Comparison of ENCODE assay signal across 12 mouse cellular contexts in genomic region chr15:98601832-98602190, GRCm38 (mm10). TPM values are rescaled to one million over a fixed set of nuclear protein-coding genes. Genes with fewer than 3 reads are reported as not detected.
A peak's percentile ranks its signal among the peaks of the same experiment; 100 is the strongest.
DNase-seq lines count a peak whose midpoint lies in the region; ATAC-seq and TF ChIP-seq lines count a peak whose summit lies in the region.
"Had no signal": no experiment of that assay in that cellular context is flagged by ENCODE, and none has a peak within 500 bp of the region (broad histone marks: within the 10 kb centered on the region; RNA-seq: fewer than 3 reads in every experiment).

No protein-coding gene starts in this region.

- no peaks in the 10 kb centered on the region for H3K9me3 ChIP-seq in forebrain, embryonic 16.5 days (ENCODE audit: control insufficient read depth, low read length)
- H3K9me3 ChIP-seq in forebrain, embryonic 12.5 days = no peaks in the 10 kb centered on the region
- no peaks in the 10 kb centered on the region for H3K9me3 ChIP-seq in limb, embryonic 12.5 days
- no peaks in the 10 kb centered on the region for H3K9me3 ChIP-seq in limb, embryonic 10.5 days (replicated peaks)
- no peaks in the 10 kb centered on the region for H3K9me3 ChIP-seq in hindbrain, embryonic 12.5 days (replicated peaks)
- H3K9me3 ChIP-seq in liver, postnatal 0 days (ENCODE audit: low read length) = no peaks in the 10 kb centered on the region
- H3K9me3 ChIP-seq: forebrain, embryonic 13.5 days had no signal

- no peak for DNase-seq in limb, embryonic 10.5 days (ENCODE audit: low spot score)
- DNase-seq in liver, postnatal 0 days = no peak
- no peak for DNase-seq in spleen, adult 12 weeks (ENCODE audit: low spot score)
- no peak for DNase-seq in layer of hippocampus, adult 18-20 months (ENCODE audit: low spot score in 2 of 2)
- DNase-seq: B cell, adult 2 months; cerebellum, adult 18-20 months had no signal

- peak overlapping the region; percentile 25; the same call in 1 of the 2 replicates for H3K9ac ChIP-seq in forebrain, embryonic 16.5 days (replicated peaks; ENCODE audit: low read depth, low read length)
- no peak overlapping the region for H3K9ac ChIP-seq in forebrain, embryonic 12.5 days
- H3K9ac ChIP-seq in limb, embryonic 12.5 days (replicated peaks) = peak overlapping the region; percentile 37; the same call in 1 of the 2 replicates
- no peak overlapping the region for H3K9ac ChIP-seq in hindbrain, embryonic 12.5 days
- H3K9ac ChIP-seq in liver, postnatal 0 days (replicated peaks) = peak overlapping the region; percentile 76
- H3K9ac ChIP-seq: forebrain, embryonic 13.5 days had no signal

- H3K36me3 ChIP-seq in forebrain, embryonic 16.5 days (ENCODE audit: control insufficient read depth, insufficient read depth) = peaks cover 6% of the 10 kb centered on the region
- peaks cover 78% of the 10 kb centered on the region for H3K36me3 ChIP-seq in forebrain, embryonic 12.5 days (replicated peaks)
- H3K36me3 ChIP-seq in limb, embryonic 12.5 days = peaks cover 94% of the 10 kb centered on the region
- peaks cover 100% of the 10 kb centered on the region for H3K36me3 ChIP-seq in limb, embryonic 10.5 days
- H3K36me3 ChIP-seq in hindbrain, embryonic 12.5 days = peaks cover 72% of the 10 kb centered on the region
- peaks cover 49% of the 10 kb centered on the region for H3K36me3 ChIP-seq in liver, postnatal 0 days (replicated peaks; ENCODE audit: insufficient read depth, low read length)

- TF ChIP-seq CTCF in liver, postnatal 0 days (IDR thresholded peaks at IDR 0.05; ENCODE audit: low read depth) = no peak

- WGBS in forebrain, embryonic 16.5 days = 79% methylated on average over 7 of the region's 7 CpGs
- 88% methylated on average over 7 of the region's 7 CpGs for WGBS in forebrain, embryonic 12.5 days
- WGBS in limb, embryonic 12.5 days = 88% methylated on average over 7 of the region's 7 CpGs
- 85% methylated on average over 7 of the region's 7 CpGs for WGBS in limb, embryonic 10.5 days
- WGBS in hindbrain, embryonic 12.5 days = 79% methylated on average over 7 of the region's 7 CpGs
- 37% methylated on average over 7 of the region's 7 CpGs for WGBS in liver, postnatal 0 days (ENCODE audit: insufficient replicate concordance)

- no peak overlapping the region for H3K27ac ChIP-seq in forebrain, embryonic 16.5 days (ENCODE audit: low read length)
- H3K27ac ChIP-seq in forebrain, embryonic 12.5 days = no peak overlapping the region
- H3K27ac ChIP-seq in limb, embryonic 12.5 days = no peak overlapping the region
- no peak overlapping the region for H3K27ac ChIP-seq in limb, embryonic 10.5 days
- H3K27ac ChIP-seq in hindbrain, embryonic 12.5 days = no peak overlapping the region
- H3K27ac ChIP-seq in liver, postnatal 0 days (ENCODE audit: low read depth) = peak overlapping the region; percentile 82
- H3K27ac ChIP-seq: forebrain, embryonic 13.5 days had no signal

- peaks cover 19% of the 10 kb centered on the region for H3K4me1 ChIP-seq in forebrain, embryonic 16.5 days (replicated peaks; ENCODE audit: control insufficient read depth, insufficient read depth, low read length)
- H3K4me1 ChIP-seq in forebrain, embryonic 12.5 days = peaks cover 15% of the 10 kb centered on the region
- H3K4me1 ChIP-seq in limb, embryonic 12.5 days (replicated peaks) = peaks cover 26% of the 10 kb centered on the region
- peaks cover 32% of the 10 kb centered on the region for H3K4me1 ChIP-seq in limb, embryonic 10.5 days
- peaks cover 25% of the 10 kb centered on the region for H3K4me1 ChIP-seq in hindbrain, embryonic 12.5 days
- H3K4me1 ChIP-seq in liver, postnatal 0 days (ENCODE audit: insufficient read depth) = peaks cover 43% of the 10 kb centered on the region

- no peaks in the 10 kb centered on the region for H3K27me3 ChIP-seq in forebrain, embryonic 16.5 days (replicated peaks; ENCODE audit: control insufficient read depth, insufficient read depth, low read length)
- no peaks in the 10 kb centered on the region for H3K27me3 ChIP-seq in forebrain, embryonic 12.5 days
- H3K27me3 ChIP-seq in limb, embryonic 12.5 days = no peaks in the 10 kb centered on the region
- no peaks in the 10 kb centered on the region for H3K27me3 ChIP-seq in limb, embryonic 10.5 days (ENCODE audit: low read depth, poor library complexity, severe bottlenecking)
- no peaks in the 10 kb centered on the region for H3K27me3 ChIP-seq in hindbrain, embryonic 12.5 days
- H3K27me3 ChIP-seq in liver, postnatal 0 days (ENCODE audit: insufficient read depth, low read length) = no peaks in the 10 kb centered on the region
- H3K27me3 ChIP-seq: forebrain, embryonic 13.5 days had no signal

- H3K4me2 ChIP-seq in forebrain, embryonic 16.5 days (ENCODE audit: low read length) = no peak overlapping the region
- H3K4me2 ChIP-seq in forebrain, embryonic 12.5 days = no peak overlapping the region
- no peak overlapping the region for H3K4me2 ChIP-seq in limb, embryonic 12.5 days
- 0 out of 2 replicates have a peak overlapping the region, but pooled peaks have one; percentile 7 for H3K4me2 ChIP-seq in hindbrain, embryonic 12.5 days (replicated peaks)
- H3K4me2 ChIP-seq in liver, postnatal 0 days (ENCODE audit: low read depth, low read length) = peak overlapping the region; percentile 81
- H3K4me2 ChIP-seq: forebrain, embryonic 13.5 days had no signal

- TF ChIP-seq EP300 in liver, postnatal 0 days (IDR thresholded peaks at IDR 0.05; ENCODE audit: low read depth) = peak; percentile 15; the same call in 1 of the 2 replicates

- ATAC-seq in forebrain, embryonic 16.5 days = no peak
- no peak for ATAC-seq in forebrain, embryonic 12.5 days (ENCODE audit: low FRiP score)
- ATAC-seq in limb, embryonic 12.5 days (ENCODE audit: insufficient number of reproducible peaks, insufficient read depth, low FRiP score, low TSS enrichment, low read depth) = no peak
- no peak for ATAC-seq in hindbrain, embryonic 12.5 days (ENCODE audit: low FRiP score)
- ATAC-seq in liver, postnatal 0 days = no peak
- ATAC-seq: forebrain, embryonic 13.5 days; inflammation-experienced regulatory T-cells, adult 6 months had no signal

- no peak overlapping the region for H3K4me3 ChIP-seq in forebrain, embryonic 16.5 days (replicated peaks; ENCODE audit: low read length)
- no peak overlapping the region for H3K4me3 ChIP-seq in forebrain, embryonic 12.5 days (replicated peaks)
- no peak overlapping the region for H3K4me3 ChIP-seq in limb, embryonic 12.5 days (replicated peaks)
- no peak overlapping the region for H3K4me3 ChIP-seq in limb, embryonic 10.5 days
- H3K4me3 ChIP-seq in hindbrain, embryonic 12.5 days = no peak overlapping the region
- H3K4me3 ChIP-seq in liver, postnatal 0 days (ENCODE audit: low read depth, low read length) = peak overlapping the region; percentile 57
- H3K4me3 ChIP-seq: forebrain, embryonic 13.5 days had no signal

RNA-seq across cellular contexts. Expression of gene Adcy6, which starts 8.1 kb away (rescaled TPM):
- 11.2 and 16.1 TPM in 2 replicates for polyA plus RNA-seq in forebrain, embryonic 16.5 days (2015; fragmentation: Nextera tagmentation; extraction: Ambion mirVana)
- polyA plus RNA-seq in forebrain, embryonic 12.5 days (2016; fragmentation: Nextera tagmentation; extraction: Ambion mirVana) = 12.9 and 14.2 TPM in 2 replicates
- polyA plus RNA-seq in limb, embryonic 12.5 days (2016; fragmentation: Nextera tagmentation; extraction: Ambion mirVana) = 22.1 and 25.7 TPM in 2 replicates
- polyA plus RNA-seq in limb, embryonic 10.5 days (2016; fragmentation: Nextera tagmentation; extraction: Ambion mirVana) = 15.7 and 16.5 TPM in 2 replicates
- polyA plus RNA-seq in hindbrain, embryonic 12.5 days (2016; fragmentation: Nextera tagmentation; extraction: Ambion mirVana) = 15.9 and 18.6 TPM in 2 replicates
- polyA plus RNA-seq in liver, postnatal 0 days (2015; fragmentation: Nextera tagmentation; extraction: Ambion mirVana) = 5.3 and 7.7 TPM in 2 replicates
- 10 to 100 TPM; 46.5 to 48.2 TPM for total RNA-seq in layer of hippocampus, adult 18-20 months (2021)

RNA-seq across cellular contexts. Expression of gene Cacnb3, which starts 28.8 kb away (rescaled TPM):
- 138 and 168 TPM in 2 replicates for polyA plus RNA-seq in forebrain, embryonic 16.5 days (2015; fragmentation: Nextera tagmentation; extraction: Ambion mirVana)
- 77.1 and 80.4 TPM in 2 replicates for polyA plus RNA-seq in forebrain, embryonic 12.5 days (2016; fragmentation: Nextera tagmentation; extraction: Ambion mirVana)
- polyA plus RNA-seq in limb, embryonic 12.5 days (2016; fragmentation: Nextera tagmentation; extraction: Ambion mirVana) = 43.1 and 44.3 TPM in 2 replicates
- polyA plus RNA-seq in limb, embryonic 10.5 days (2016; fragmentation: Nextera tagmentation; extraction: Ambion mirVana) = 16.6 and 24.2 TPM in 2 replicates
- 110 and 113 TPM in 2 replicates for polyA plus RNA-seq in hindbrain, embryonic 12.5 days (2016; fragmentation: Nextera tagmentation; extraction: Ambion mirVana)
- polyA plus RNA-seq in liver, postnatal 0 days (2015; fragmentation: Nextera tagmentation; extraction: Ambion mirVana) = 0.38 and 0.58 TPM in 2 replicates
- 100 to 1,000 TPM; 217 to 222 TPM for total RNA-seq in layer of hippocampus, adult 18-20 months (2021)

RNA-seq across cellular contexts. Expression of gene 4930415O20Rik, which starts 31.0 kb away (rescaled TPM):
- polyA plus RNA-seq in forebrain, embryonic 16.5 days (2015; fragmentation: Nextera tagmentation; extraction: Ambion mirVana) = 0.56 TPM in 1 of 2 replicates, not detected in the other
- not detected in 2 replicates for polyA plus RNA-seq in forebrain, embryonic 12.5 days (2016; fragmentation: Nextera tagmentation; extraction: Ambion mirVana)
- 0.69 TPM in 1 of 2 replicates, not detected in the other for polyA plus RNA-seq in limb, embryonic 12.5 days (2016; fragmentation: Nextera tagmentation; extraction: Ambion mirVana)
- 0.28 TPM in 1 of 2 replicates, not detected in the other for polyA plus RNA-seq in limb, embryonic 10.5 days (2016; fragmentation: Nextera tagmentation; extraction: Ambion mirVana)
- 0.43 and 0.46 TPM in 2 replicates for polyA plus RNA-seq in hindbrain, embryonic 12.5 days (2016; fragmentation: Nextera tagmentation; extraction: Ambion mirVana)
- polyA plus RNA-seq in liver, postnatal 0 days (2015; fragmentation: Nextera tagmentation; extraction: Ambion mirVana) = not detected in 2 replicates
- not detected for total RNA-seq in layer of hippocampus, adult 18-20 months (2021)
- polyA plus RNA-seq: forebrain, embryonic 13.5 days; inflammation-experienced regulatory T-cells, adult 6 months had no signal

RNA-seq across cellular contexts. Expression of gene Ccnt1, which starts 31.1 kb away (rescaled TPM):
- polyA plus RNA-seq in forebrain, embryonic 16.5 days (2015; fragmentation: Nextera tagmentation; extraction: Ambion mirVana) = 74.5 and 78.4 TPM in 2 replicates
- 61.2 and 63.2 TPM in 2 replicates for polyA plus RNA-seq in forebrain, embryonic 12.5 days (2016; fragmentation: Nextera tagmentation; extraction: Ambion mirVana)
- polyA plus RNA-seq in limb, embryonic 12.5 days (2016; fragmentation: Nextera tagmentation; extraction: Ambion mirVana) = 54.0 and 59.4 TPM in 2 replicates
- 60.7 and 68.0 TPM in 2 replicates for polyA plus RNA-seq in limb, embryonic 10.5 days (2016; fragmentation: Nextera tagmentation; extraction: Ambion mirVana)
- 63.2 and 65.5 TPM in 2 replicates for polyA plus RNA-seq in hindbrain, embryonic 12.5 days (2016; fragmentation: Nextera tagmentation; extraction: Ambion mirVana)
- polyA plus RNA-seq in liver, postnatal 0 days (2015; fragmentation: Nextera tagmentation; extraction: Ambion mirVana) = 14.9 and 17.0 TPM in 2 replicates
- 10 to 100 TPM; 39.6 to 43.9 TPM for total RNA-seq in layer of hippocampus, adult 18-20 months (2021)

Comparison
In these comparisons a context has a peak if more than half of its experiments do, and no peak if none do; other contexts are left out.
1. H3K9ac ChIP-seq: peak in forebrain, embryonic 16.5 days (single experiment), limb, embryonic 12.5 days (single experiment) and liver, postnatal 0 days (single experiment); none in forebrain, embryonic 12.5 days (single experiment) and hindbrain, embryonic 12.5 days (single experiment).
2. H3K4me2 ChIP-seq: peak in hindbrain, embryonic 12.5 days (single experiment) and liver, postnatal 0 days (single experiment); none in forebrain, embryonic 16.5 days (single experiment), forebrain, embryonic 12.5 days (single experiment) and limb, embryonic 12.5 days (single experiment).
3. RNA of gene Cacnb3, which starts 28.8 kb away (polyA plus RNA-seq): 138 to 168 TPM in forebrain, embryonic 16.5 days, 110 to 113 TPM in hindbrain, embryonic 12.5 days, 77.1 to 80.4 TPM in forebrain, embryonic 12.5 days, 43.1 to 44.3 TPM in limb, embryonic 12.5 days and 16.6 to 24.2 TPM in limb, embryonic 10.5 days; 0.38 to 0.58 TPM in liver, postnatal 0 days; every median in the first group is over 10 times any median in the second.